Mouse (Mus musculus) frontal cortex, postnatal 36 days (tissue): ENCODE measurements around the gene Dcaf1.

ENCODE experiments used
- DNase-seq, 2 experiments: peaks; one replicate each; pipeline ENCODE4 v3.0.0; 2022; ENCODE audit warnings: low spot score in 2 of 2

Dcaf1 gene

GRCm38 (mm10) chr9:106879471-106879870 is 57.8 kb downstream of the Dcaf1 start:
- DNase-seq, result no peak

DNA sequence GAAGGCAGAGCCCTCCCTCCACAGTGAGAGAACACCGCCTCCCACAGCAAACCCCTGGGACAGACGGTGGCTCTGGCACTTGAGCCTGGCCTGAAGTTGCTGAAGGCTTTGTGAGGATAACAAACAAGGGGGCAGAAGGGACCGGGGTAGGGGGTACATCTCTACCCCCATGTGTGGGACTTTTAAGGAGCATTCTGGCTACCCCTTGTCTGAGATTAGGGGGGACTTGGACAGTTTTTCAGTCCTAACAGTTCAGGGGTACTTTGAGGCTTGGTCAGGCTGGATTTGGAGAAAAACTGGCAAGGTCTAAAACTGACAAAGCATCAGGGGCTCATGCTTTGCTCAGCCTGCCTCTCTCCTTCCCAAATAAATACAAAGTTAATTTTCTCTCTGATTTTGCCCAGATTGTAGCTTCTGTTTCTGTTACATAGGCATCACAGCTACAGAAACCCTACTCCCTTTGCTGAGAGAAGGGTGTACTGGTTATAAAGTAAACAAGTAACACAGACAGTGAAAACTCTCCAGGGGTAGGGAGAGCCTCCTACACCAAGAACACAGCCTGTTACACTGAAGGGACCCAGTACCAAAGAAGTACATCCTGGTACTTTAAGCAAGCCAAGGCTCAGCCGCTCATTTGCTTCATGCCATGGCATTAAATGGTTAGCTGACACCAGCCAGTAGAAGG is 59.5 kb downstream of the Dcaf1 start:
- no peak for DNase-seq

GRCm38 (mm10) chr9:106882176-106882575 is 60.5 kb downstream of the Dcaf1 start:
- DNase-seq, result no peak

DNA sequence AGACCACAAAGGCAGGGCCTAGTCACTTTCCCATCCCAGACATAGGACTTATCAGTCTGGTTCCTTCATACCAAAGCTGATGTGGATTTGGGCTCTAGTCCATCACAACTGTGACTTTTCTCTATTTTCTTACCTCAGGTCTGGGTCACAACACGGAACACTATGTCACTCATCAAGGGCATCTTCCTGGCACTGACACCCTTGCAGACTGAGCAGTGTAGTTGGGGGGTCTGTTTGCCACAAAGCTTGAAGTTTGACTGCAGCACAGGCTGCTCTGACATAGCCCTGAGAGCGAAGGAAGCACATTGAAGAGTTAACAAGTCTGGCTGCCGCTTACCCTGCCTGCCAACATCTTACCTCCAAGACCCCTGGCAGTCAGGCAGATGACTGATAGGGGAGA is 61.4 kb downstream of the Dcaf1 start:
- no peak for DNase-seq

- DNase-seq, result no peak
Measured at GRCm38 (mm10) chr9:106884306-106884705, 62.6 kb downstream of the Dcaf1 start.

GRCm38 (mm10) chr9:106884996-106885900 is 63.6 kb downstream of the Dcaf1 start:
- peak in 1 of 2 experiments; percentile 42 for DNase-seq

DNA sequence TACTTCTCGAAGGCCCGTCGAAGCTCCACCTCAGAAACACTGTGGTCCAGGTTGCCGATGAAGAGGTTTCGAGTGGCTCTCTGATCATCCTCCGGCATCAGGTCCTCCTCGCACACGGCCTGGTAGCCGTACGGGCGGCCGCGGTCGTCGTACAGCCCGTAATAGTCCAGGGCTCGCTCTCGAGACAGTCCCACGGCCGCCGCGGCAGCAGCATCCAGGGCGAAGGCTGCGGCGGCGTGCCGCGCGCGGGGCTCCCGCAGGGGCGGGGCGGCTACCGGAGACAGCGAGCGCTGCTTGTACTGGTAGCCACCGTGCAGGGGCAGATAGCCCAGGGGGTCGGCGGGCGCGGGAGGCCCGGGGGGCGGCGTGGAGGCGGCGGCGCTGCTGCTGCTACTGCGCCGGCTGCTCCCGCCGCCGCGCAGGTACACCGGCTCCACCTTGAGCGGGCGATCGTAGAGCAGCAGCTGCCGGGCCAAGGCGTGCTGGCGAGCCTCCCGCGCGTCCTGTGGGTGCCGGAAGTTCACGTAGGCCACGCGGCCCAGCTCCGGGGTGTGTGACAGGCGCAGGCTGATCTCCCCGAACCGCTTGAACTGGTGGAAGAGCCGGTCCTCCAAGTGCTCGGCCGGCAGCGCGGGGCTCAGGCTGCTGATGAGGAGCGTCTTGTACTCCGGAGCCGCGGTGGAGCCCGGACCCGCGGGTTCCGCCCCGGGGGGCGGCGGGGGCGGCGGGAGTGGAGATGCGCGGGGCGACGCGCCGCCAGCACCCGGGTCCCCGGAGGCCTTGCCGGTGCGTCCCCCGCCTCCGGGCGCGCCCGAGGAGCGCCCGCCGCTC is 64.4 kb downstream of the Dcaf1 start:
- DNase-seq, result peak; percentile 40 to 46

GRCm38 (mm10) chr9:106886828-106887702 is 65.4 kb downstream of the Dcaf1 start, which contains the start of gene Rbm15b:
Gene Rbm15b, minus strand, starts transcription at chr9:106887428.
- peak; percentile 97 to 98 for DNase-seq

DNA sequence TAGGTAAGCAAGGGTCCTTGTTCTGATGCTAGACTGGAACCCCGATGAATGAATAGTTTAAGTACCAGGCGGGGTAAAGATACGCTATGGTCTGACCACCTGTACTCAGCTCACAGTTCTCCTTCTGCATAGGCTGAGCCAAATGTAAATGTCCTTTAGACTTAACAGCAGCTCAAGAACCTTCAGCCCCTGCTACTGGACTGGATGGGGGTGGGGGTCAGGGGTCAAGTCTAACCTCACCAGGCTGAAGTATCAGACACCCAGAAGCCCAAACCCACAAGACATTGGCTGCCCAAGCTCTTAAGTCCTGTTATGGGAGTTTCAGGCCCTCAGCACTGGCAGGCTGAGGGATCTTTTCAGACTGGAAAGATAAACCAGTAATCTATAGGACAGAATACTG is 66.7 kb downstream of the Dcaf1 start:
- DNase-seq, result no peak

DNA sequence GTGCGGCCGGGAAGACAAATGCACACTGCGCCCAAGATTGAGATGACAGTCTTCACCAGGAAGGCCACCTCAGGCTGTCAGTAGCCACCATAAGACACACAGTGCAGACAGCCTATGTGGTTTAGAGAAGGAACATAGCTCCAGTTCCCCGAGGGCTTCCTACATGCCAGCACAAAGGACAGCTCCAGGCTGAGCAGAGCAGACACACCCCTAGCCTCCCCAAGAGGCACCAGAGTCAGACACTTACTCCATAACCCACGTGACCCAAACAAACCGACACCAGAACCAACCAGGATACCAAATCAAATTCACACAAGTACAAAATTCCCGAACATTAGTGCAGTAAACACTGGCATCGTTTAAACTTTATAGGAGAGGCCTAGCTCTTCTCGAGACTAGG is 67.6 kb downstream of the Dcaf1 start:
- DNase-seq, result no peak

DNA sequence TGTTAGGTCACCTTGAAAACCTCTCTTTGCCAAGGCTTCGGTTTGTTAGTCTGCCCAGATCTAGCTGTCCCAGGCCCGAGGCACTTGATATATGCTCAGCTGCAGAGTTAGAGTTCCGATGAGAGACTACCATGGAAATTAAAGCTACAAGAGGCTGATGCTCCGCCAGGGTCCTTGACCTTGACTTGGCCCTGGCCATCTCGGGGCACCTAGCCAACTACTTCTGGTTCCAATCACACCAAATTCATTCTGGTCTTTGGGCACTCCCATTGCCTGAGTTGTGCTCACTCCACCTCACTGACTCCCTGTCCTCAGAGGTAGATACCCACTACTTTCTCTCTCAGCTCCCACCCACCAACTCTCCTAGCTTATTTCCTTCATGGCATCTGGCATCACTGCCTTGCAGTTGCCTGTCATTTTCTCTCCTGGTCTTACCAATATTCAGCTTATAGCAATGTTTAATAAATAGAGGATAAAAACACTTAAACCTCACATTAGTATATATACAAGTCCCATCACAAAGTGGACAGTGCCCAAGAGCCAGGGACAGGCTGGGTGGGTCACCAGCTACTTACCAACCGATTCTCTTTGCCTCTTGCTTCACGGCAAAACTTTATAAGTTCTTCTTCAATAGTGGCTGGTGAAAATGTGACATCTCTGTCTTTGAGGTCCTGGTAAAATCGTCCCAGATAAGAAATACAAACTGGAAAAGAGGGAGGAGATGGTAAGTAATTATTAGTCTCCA is 69.0 kb downstream of the Dcaf1 start:
- no peak for DNase-seq

GRCm38 (mm10) chr9:106891341-106891741 is 69.7 kb downstream of the Dcaf1 start:
- no peak for DNase-seq

DNA sequence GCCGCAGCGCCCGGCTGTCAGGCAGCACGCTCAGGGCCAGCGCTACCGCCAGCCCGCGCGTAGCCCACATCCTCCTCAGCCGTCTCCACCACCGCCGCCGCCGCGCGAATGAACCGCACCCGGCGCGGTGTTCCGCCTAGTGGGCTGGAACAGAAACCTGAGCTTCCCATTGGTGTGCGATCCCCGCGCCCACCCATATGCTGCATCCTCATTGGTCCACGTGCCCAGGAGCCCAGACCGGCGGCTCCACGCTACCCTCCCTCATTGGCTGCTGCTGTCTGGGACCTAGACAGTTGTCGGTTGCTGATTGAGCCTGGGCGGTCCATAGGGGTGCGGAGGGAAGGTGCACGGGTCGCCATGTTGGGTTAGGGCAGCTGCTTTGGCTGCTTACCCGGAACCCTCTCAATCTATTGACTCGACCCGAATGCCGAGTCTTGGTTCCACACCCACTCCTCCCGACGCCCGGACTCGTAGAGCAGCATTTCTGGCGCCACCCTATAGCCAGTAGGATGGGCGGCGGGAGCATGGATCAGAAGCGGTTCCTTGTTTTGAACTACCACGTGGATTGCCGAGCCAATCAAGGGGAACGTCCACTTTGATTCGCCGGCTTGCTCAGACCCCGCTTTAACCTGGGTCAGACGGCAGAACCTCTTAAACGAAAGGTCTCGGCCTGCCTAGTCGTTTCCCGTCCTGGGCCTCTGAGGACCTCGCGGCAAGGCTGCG is 70.3 kb downstream of the Dcaf1 start, which contains the start of gene Manf:
TSS of gene Manf (minus strand) at position 151 of the 723 bp plus-strand sequence.
- peak; percentile 99 for DNase-seq

GRCm38 (mm10) chr9:106892552-106892875 is 70.8 kb downstream of the Dcaf1 start:
- DNase-seq, result no peak

DNA sequence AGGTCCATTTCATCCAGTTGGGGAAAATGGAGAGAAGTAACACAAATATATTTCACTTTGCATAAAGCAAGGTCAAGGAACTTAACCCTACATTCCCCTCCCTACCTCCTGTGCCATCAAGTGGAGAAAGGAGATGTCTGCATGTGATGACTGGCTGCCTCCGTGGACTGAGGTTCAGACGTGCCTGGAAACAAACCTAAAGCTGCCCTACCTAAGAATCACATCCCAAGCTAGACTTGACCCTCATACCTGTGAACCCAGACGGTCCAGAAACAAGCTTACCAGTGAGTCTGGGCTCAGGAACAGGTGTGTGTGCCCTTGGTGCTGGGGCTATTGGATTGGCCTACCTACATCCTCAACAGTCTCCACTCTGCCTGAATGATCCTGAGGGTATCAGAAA is 71.7 kb downstream of the Dcaf1 start:
- DNase-seq, result no peak

DNA sequence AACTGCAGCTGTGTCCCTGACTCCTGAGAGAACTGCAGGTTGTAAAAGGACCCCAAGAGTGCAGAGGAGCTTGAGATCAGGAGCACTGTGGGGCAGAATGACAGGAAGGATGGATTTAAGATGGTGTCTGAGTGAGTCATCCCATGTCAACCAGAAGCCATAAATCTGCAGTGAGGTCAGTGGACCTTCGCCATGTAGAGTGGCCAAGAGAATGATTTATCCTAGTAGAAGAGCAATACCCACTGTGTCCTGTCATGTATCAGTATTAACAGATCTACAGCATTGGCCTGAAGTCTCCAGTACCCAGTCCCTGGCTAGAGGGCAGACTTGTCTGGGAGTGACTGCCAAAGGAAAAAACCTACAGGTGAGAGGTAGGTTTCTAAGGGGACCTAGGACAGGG is 77.2 kb downstream of the Dcaf1 start:
- DNase-seq, result no peak

DNA sequence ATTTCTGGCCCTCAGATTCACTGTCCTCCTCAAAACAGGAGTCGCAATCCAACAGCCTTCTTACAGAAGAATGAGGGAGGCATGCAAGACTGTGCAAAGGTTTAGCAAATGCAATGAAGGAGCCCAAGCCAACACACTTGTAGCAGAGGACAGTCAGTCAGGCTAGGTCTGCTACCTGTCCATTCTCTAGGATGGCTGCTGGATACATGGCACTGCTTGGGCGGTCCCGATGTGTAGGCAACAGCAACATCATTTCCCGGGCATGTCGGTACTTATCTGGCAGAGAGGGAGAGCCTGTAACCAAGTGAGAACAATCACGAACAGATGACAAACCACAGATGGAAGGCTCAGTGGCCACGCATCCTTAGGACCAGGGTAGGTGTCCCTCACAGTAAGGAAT is 79.9 kb downstream of the Dcaf1 start:
- DNase-seq, result no peak

- no peak for DNase-seq
Measured at GRCm38 (mm10) chr9:106903099-106903790, 81.6 kb downstream of the Dcaf1 start.

DNA sequence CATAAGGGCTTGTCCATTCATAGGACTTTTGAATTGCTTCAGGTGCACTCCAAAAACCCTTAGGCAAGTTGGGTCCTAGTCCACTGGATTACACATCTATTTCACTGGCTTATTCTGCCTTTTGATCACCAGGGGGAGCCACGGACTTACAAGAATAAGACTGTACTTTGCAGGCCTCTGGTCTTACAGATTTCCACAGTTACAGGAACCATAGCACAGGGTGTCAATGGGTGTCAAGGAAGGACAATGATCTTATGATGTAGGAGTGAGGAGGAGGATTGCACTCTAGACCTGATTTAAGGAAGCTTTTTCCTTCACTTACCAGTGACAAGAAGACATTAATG is 82.1 kb downstream of the Dcaf1 start:
- no peak for DNase-seq
